Mouse (Mus musculus): Measurements from ENCODE around the gene Pum2. TPM values are rescaled to one million over a fixed set of nuclear protein-coding genes. Genes with fewer than 3 reads are reported as not detected.
A peak's percentile ranks its signal among the peaks of the same experiment; 100 is the strongest.

Pum2 gene
- polyA plus RNA-seq, 1 experiment from 2014 or later = 22.6 TPM

- Histone ChIP-seq H3K4me1 (replicated peaks; ENCODE audit: control insufficient read depth, insufficient read depth) (no peaks in the 10 kb centered on the region), H3K9ac (ENCODE audit: low read length) (no peak overlapping the region)
Measured at GRCm38 (mm10) chr12:8662721-8663120, 11.2 kb upstream of the Pum2 start.

GRCm38 (mm10) chr12:8667473-8668255, 6.3 kb upstream of the Pum2 start:
- WGBS = 77% methylated on average over 4 of the region's 4 CpGs
- H3K27me3 ChIP-seq (ENCODE audit: control insufficient read depth, insufficient read depth, low read length) = no peaks in the 10 kb centered on the region
- no peak overlapping the region for H3K27ac ChIP-seq (replicated peaks)
- H3K4me3 ChIP-seq (ENCODE audit: low read depth, low read length) = no peak overlapping the region
- no peak for DNase-seq (ENCODE audit: low spot score)
- H3K9ac ChIP-seq (ENCODE audit: low read length) = no peak overlapping the region
- TF ChIP-seq CTCF (IDR thresholded peaks at IDR 0.05; ENCODE audit: low read depth) (no peak), EP300 (optimal IDR thresholded peaks at IDR 0.05) (no peak)
- H3K4me2 ChIP-seq (replicated peaks; ENCODE audit: low read depth) = no peak overlapping the region
- no peaks in the 10 kb centered on the region for H3K9me3 ChIP-seq (ENCODE audit: control insufficient read depth, low read length)
- H3K36me3 ChIP-seq (ENCODE audit: control insufficient read depth, insufficient read depth, low read length) = no peaks in the 10 kb centered on the region
- no peak for ATAC-seq (ENCODE audit: low FRiP score, low TSS enrichment)
- no peaks in the 10 kb centered on the region for H3K4me1 ChIP-seq (replicated peaks; ENCODE audit: control insufficient read depth, insufficient read depth)

More at GRCm38 (mm10) chr12:8662721-8663120, 11.2 kb upstream of the Pum2 start:
- Histone ChIP-seq H3K4me3 (ENCODE audit: low read depth, low read length) (no peak overlapping the region), H3K4me2 (replicated peaks; ENCODE audit: low read depth) (no peak overlapping the region), H3K9me3 (ENCODE audit: control insufficient read depth, low read length) (no peaks in the 10 kb centered on the region), H3K36me3 (ENCODE audit: control insufficient read depth, insufficient read depth, low read length) (no peaks in the 10 kb centered on the region), H3K27me3 (ENCODE audit: control insufficient read depth, insufficient read depth, low read length) (no peaks in the 10 kb centered on the region), H3K27ac (replicated peaks) (no peak overlapping the region)
- TF ChIP-seq EP300 (optimal IDR thresholded peaks at IDR 0.05) (no peak), CTCF (IDR thresholded peaks at IDR 0.05; ENCODE audit: low read depth) (no peak)
- ATAC-seq (ENCODE audit: low FRiP score, low TSS enrichment) (no peak), DNase-seq (ENCODE audit: low spot score) (no peak)
- 55% methylated on average over 4 of the region's 4 CpGs for WGBS

- no peak overlapping the region for H3K27ac ChIP-seq (replicated peaks)
- TF ChIP-seq EP300 (optimal IDR thresholded peaks at IDR 0.05) = no peak
- no peak for TF ChIP-seq CTCF (IDR thresholded peaks at IDR 0.05; ENCODE audit: low read depth)
Measured at GRCm38 (mm10) chr12:8669421-8669820, 4.5 kb upstream of the Pum2 start.

GRCm38 (mm10) chr12:8669846-8670245, 4.1 kb upstream of the Pum2 start:
- H3K4me1 ChIP-seq (replicated peaks; ENCODE audit: control insufficient read depth, insufficient read depth) = no peaks in the 10 kb centered on the region
- no peak overlapping the region for H3K27ac ChIP-seq (replicated peaks)
- ATAC-seq (ENCODE audit: low FRiP score, low TSS enrichment) (no peak), DNase-seq (ENCODE audit: low spot score) (no peak)
- H3K9ac ChIP-seq (ENCODE audit: low read length) = no peak overlapping the region
- no peak overlapping the region for H3K4me3 ChIP-seq (ENCODE audit: low read depth, low read length)
- H3K36me3 ChIP-seq (ENCODE audit: control insufficient read depth, insufficient read depth, low read length) = no peaks in the 10 kb centered on the region
- no peaks in the 10 kb centered on the region for H3K9me3 ChIP-seq (ENCODE audit: control insufficient read depth, low read length)
- TF ChIP-seq CTCF (IDR thresholded peaks at IDR 0.05; ENCODE audit: low read depth) (no peak), EP300 (optimal IDR thresholded peaks at IDR 0.05) (no peak)
- H3K4me2 ChIP-seq (replicated peaks; ENCODE audit: low read depth) = no peak overlapping the region
- H3K27me3 ChIP-seq (ENCODE audit: control insufficient read depth, insufficient read depth, low read length) = no peaks in the 10 kb centered on the region
- WGBS = 78% methylated on average over 3 of the region's 3 CpGs

More at GRCm38 (mm10) chr12:8669421-8669820, 4.5 kb upstream of the Pum2 start:
- no peak for ATAC-seq (ENCODE audit: low FRiP score, low TSS enrichment)
- H3K4me2 ChIP-seq (replicated peaks; ENCODE audit: low read depth) = no peak overlapping the region
- DNase-seq (ENCODE audit: low spot score) = no peak
- H3K27me3 ChIP-seq (ENCODE audit: control insufficient read depth, insufficient read depth, low read length) = no peaks in the 10 kb centered on the region
- WGBS = 79% methylated on average over 4 of the region's 4 CpGs
- H3K9ac ChIP-seq (ENCODE audit: low read length) = no peak overlapping the region
- no peaks in the 10 kb centered on the region for H3K4me1 ChIP-seq (replicated peaks; ENCODE audit: control insufficient read depth, insufficient read depth)
- H3K9me3 ChIP-seq (ENCODE audit: control insufficient read depth, low read length) = no peaks in the 10 kb centered on the region
- no peak overlapping the region for H3K4me3 ChIP-seq (ENCODE audit: low read depth, low read length)
- H3K36me3 ChIP-seq (ENCODE audit: control insufficient read depth, insufficient read depth, low read length) = no peaks in the 10 kb centered on the region

GRCm38 (mm10) chr12:8673121-8673973, 587 bp upstream of the Pum2 start:
- TF ChIP-seq CTCF (IDR thresholded peaks at IDR 0.05; ENCODE audit: low read depth) (no peak), EP300 (optimal IDR thresholded peaks at IDR 0.05) (no peak)
- no peak for DNase-seq (ENCODE audit: low spot score)
- ATAC-seq (ENCODE audit: low FRiP score, low TSS enrichment) = 0 out of 2 replicates have a peak, but pooled peaks have one; percentile 3

More at GRCm38 (mm10) chr12:8673121-8673973, 587 bp upstream of the Pum2 start:
- Histone ChIP-seq H3K27ac (replicated peaks) (peak overlapping the region; percentile 89), H3K36me3 (ENCODE audit: control insufficient read depth, insufficient read depth, low read length) (no peaks in the 10 kb centered on the region), H3K27me3 (ENCODE audit: control insufficient read depth, insufficient read depth, low read length) (no peaks in the 10 kb centered on the region), H3K9ac (ENCODE audit: low read length) (peak overlapping the region; percentile 77), H3K4me2 (replicated peaks; ENCODE audit: low read depth) (peak overlapping the region; percentile 59), H3K4me3 (ENCODE audit: low read depth, low read length) (peak overlapping the region; percentile 92), H3K4me1 (replicated peaks; ENCODE audit: control insufficient read depth, insufficient read depth) (no peaks in the 10 kb centered on the region), H3K9me3 (ENCODE audit: control insufficient read depth, low read length) (no peaks in the 10 kb centered on the region)
- 40% methylated on average over 17 of the region's 17 CpGs for WGBS
